Mouse (Mus musculus) kidney, adult 11 months (tissue): ENCODE measurements around the gene Cdh12.

Source experiments
- DNase-seq: peaks from one replicate; pipeline ENCODE4 v3.0.0; 2022

Cdh12 gene

GRCm38 (mm10) chr15:21393080-21393479 is 944.0 kb downstream of the Cdh12 start:
- DNase-seq, result no peak

DNA sequence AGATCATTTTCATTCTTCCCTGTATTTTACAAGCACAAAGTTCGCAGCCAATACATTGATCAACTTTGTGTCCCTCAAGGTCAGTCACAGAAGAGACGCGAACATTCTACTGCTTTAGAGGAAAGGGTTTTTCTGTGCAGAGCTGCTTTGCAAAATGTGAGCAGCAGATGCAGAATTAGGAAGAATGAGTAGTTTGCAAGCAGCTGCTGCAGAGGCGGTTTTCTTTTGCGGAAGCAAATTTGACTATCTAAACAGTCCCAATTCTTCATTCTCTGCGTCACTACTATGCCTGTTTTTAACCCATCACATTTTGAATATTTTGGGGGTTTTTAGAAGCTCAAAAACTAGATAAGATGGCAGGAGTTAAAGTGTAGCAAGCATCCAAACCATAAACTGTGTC is 956.1 kb downstream of the Cdh12 start:
- no peak for DNase-seq

- no peak for DNase-seq
Observed at GRCm38 (mm10) chr15:21407324-21408044, 958.4 kb downstream of the Cdh12 start.

DNA sequence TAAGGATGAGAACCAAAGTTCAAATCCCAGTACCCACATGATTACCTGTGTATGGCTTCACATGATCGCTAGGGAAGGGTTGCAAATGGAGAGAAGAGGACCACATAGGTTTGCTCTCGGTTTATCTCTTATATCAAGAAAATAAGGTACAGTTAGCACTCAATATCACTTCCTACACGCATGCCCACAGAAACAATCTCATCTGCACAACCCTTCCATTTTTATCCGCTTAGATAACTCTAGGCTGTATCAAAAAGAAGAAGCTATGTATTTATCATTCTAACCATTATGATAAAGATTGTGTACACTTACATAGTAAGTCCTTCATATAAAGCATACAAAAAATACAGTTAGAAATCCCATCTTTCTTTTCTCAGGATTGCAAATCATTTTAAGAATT is 988.3 kb downstream of the Cdh12 start:
- no peak for DNase-seq

- no peak for DNase-seq
Observed at GRCm38 (mm10) chr15:21437924-21438323, 988.9 kb downstream of the Cdh12 start.

DNA sequence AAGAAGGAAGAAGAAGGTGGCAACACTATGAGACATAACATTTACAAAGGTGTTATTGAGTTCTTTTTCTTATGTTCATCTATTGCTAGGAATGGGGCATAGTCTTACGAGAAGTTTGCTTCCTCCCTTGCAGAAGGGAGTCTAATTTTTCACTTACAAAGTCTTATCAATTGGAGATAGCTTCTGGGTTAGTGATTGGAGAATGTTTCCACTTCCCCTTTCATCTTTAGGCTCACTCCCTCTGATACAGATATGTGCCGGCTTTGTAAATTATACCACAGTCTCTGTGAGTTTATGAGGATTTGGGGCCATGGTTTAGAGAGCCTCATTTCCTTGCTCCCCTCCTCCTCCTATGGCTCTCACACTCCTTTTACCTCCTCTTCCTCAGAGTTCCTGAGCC is 1009.0 kb downstream of the Cdh12 start:
- DNase-seq, result no peak

- no peak for DNase-seq
Observed at GRCm38 (mm10) chr15:21519355-21519869, 1070.3 kb downstream of the Cdh12 start.

DNA sequence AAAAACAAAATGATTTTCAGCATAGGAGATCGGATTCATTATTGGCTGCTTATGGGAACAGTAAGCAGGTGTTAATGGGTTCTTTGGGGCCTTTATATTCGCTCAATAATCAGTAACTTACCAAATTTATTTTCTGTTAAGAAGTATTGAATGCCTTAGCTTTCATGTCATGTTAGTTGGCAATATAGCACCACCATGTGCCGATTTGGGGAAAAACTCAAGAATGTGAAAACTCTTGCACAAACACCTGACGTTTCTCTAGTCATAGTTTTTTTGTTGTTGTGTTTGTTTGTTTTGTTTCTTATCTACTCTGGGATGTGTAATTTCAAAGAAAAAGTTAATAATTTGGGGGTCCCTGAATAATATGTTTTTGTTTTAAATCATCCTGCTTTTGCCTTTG is 1081.7 kb downstream of the Cdh12 start:
- DNase-seq, result no peak

GRCm38 (mm10) chr15:21536909-21537308 is 1087.8 kb downstream of the Cdh12 start:
- DNase-seq, result no peak

DNA sequence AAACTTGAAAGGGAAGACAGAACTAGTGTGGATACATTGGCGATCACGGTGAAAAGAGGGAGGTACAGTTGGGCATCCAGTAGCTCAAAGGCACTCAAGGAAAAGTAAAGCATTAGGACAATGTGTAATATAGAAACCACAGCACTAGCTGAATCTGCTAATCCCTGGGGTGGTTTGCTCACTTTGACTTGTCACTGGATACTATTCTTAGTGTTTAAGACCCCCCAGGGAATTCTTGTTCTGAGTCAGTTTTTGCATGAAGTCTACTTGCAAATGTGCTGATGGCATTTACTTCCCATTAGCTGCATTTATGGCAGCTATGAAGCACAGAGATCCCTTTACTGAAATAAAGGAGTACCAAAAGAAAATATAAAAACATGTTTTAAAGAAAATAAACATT is 1095.7 kb downstream of the Cdh12 start:
- DNase-seq, result no peak

GRCm38 (mm10) chr15:21555981-21556380 is 1106.9 kb downstream of the Cdh12 start:
- DNase-seq, result no peak

DNA sequence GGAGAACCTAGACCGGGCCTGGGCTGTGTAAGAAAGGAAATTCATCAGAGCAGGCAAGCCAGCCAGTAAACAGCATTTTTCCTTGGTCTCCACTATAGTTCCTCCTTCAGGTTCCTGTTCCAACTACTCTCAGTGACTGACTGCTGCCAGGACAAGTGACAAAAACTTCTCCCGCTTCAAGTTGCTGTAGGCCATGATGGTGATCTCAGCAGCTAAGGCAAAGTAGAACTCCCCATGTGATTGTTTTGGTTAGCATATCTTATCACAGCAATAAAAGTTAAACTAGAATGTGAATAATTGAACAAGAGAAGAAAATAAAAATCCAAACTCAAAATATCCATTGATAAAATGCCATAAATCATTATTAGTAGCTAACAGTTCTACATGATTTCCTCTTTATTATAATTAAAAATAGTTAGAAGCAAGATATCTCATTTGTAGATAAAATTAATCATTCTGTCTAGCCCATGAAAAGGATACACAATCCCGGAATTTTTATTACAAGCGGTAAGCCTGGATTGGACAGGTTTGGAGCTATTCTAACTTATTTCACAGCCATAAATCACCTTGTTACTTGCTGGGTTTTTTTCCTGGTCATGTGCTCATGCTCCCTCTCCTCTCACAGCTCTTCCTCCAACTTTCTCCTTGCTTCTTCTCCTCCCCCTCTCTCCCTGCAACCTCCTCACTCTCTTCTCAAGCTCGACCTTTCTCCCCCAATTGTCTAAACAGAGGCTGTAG is 1117.4 kb downstream of the Cdh12 start:
- DNase-seq, result no peak

DNA sequence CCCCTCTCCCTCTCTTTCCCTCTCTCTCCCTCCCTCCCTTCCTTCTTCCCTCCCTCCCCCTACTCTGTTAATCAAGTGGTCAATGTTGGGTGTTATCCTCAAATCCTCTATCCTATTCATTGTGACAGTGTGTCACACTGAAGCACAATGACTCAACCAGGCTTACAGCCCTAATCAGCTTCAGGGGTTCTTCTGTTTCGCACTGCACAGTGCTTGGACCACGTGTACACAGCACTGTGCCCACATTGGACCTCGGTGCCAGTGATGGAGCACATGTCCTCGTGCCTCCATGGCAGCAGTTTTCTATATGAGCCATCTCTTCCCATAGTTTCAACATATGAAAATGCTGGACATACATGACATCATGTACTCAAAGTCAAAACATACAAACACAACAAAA is 1155.4 kb downstream of the Cdh12 start:
- no peak for DNase-seq
